Mouse (Mus musculus): ENCODE measurements around the gene Prpf8. TPM values are rescaled to one million over a fixed set of nuclear protein-coding genes. Genes with fewer than 3 reads are reported as not detected.

Prpf8 gene
- polyA plus RNA-seq (2012; rRNA removed; ENCODE audit: low replicate concordance) = 68.6 and 111 TPM in 2 replicates

DNA sequence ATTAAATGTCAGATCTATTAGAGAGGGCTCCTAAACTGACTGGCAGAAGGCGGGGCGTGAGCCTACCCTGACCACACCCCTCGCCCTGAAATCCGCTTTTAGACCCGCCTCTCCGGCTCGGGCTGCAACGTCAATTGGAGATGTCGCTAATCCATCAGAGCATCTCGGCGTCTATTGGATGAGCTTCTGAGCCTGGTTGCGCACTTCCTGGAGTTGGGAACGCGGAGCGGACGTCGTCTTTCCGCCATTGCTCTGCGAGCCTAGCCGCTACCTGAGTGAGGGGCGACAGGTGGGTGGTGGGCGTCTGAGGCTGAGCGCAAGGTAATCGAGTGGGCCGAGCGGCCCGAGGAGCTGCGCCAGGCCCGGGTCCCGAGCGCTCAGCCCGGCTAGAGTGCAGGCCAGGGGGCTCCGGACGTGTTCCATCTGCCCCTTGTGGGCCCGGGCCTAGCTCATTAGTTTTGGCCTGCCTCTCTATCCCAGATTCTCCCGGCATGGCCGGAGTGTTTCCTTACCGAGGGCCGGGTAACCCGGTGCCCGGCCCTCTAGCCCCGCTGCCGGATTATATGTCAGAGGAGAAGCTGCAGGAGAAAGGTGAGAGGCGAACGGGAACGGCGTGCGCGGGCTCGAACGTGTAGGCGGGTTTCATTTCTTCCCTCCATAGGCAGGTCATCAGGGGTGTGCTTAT is at the start of gene Prpf8:
TSS of gene Prpf8 (plus strand) at position 216 of the 685 bp plus-strand sequence.

DNA sequence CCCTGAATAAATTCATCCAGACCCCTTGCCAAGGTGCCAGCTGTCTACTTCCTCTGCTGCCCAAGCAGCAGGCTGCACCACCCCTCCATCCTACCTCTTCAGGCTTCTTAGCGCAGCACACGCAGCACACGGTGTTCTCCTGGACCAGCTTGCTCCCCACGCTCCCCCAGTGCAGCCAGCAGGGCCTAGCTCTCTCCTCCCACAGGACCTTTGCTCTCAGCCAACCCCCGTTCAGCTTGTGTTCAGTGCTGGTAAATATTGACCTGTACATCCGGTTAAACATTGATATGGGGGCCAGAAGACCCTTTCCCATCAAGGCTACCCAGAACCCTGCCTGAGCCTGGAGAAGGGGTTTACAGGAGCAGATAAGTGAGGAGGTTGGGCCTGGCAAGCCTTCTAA is 47.3 kb upstream of the Prpf8 start, which contains the start of gene Serpinf2:
TSS of gene Serpinf2 (minus strand) at position 229 of the 400 bp plus-strand sequence.

DNA sequence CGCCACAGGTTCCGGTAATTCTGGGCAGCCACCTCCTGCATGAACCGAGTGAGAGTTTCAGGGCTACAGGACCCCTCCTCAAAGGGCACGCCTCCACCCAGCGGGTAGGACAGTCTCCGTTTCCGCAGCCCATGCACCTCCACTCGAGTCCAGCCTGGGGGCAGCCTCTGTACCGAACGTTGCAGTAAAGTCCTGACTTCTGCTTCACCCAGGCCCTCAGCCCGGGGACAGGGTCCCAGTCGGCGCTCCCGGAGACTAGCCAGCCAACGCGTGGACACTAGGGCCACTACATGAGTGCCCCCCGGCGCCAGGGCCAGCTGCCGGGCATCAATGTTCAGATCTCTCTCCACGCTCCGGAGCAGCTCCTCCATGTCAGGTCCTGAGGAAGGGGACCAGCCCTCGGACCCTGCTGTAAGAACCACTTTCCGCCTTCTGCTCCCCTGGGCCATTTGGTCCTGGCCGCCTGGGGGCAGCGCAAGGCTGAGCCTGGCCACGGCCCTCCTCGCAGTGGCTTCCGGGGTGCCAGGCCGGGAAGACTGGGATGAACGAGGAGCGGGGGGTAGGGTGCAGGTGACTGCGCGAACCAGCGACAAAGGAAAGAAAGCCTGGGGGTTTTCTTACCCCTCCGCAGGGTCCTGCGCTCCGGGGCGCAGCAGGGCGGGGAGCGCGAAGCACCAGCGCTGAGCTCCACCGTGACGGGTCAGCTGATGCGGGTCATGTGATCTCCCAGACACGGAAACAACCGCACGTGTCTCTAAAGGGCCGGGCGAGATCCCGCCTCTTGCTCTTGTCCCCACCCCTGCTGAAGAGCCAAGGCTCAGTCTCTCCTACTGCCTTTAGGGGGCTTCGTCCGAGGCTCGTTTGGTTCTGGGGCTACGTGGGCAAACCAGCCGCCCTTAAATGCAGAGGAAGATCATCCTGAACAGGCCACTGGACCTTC is 32.4 kb upstream of the Prpf8 start, which contains the start of gene Wdr81:
TSS of gene Wdr81 (minus strand) at position 727 of the 940 bp plus-strand sequence.

DNA sequence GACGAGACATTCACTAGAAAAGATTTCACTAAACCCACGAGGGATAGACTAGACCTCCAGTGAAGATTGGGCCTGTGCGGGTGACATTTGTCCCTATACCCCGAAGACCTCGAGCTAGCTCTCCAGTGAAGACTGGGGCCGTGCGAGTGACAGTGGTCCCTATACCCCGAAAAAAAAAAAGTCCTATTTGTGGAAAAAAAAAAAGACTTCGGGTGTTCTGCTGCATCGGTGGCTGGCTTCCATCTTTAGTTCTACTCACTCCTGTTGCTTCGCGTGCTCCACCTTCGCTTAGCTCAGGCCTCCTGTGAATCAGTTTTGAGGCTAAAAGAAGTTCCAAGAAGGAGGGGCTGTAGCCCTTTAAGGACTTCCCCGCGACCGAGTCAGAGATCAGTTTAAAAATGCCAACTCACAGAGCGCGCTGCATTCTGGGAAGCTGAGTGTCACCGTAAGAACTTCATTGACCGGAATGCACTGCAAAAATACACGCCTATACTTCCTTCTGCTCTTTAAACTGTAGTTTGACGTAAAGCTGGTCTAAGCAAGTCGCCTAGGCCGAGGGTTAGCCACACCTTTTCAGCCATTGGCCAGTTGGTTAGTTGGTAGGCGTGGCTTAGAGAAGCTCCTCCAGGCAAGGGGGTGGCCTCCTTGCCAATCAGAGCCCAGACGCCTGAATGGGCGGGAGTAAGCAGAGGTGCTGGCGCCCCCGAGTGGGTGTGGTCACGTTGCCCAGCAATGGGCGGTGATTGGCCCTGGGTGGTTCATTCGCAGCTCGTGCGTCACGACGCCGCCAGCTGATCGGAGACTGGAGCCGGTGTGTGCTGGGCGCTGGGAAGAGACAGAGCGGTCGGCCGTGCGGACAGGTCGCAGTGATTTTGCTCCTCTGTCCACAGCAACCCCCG is 25.5 kb upstream of the Prpf8 start, which contains the start of gene Tlcd2:
TSS of gene Tlcd2 (plus strand) at position 872 of the 899 bp plus-strand sequence.

DNA sequence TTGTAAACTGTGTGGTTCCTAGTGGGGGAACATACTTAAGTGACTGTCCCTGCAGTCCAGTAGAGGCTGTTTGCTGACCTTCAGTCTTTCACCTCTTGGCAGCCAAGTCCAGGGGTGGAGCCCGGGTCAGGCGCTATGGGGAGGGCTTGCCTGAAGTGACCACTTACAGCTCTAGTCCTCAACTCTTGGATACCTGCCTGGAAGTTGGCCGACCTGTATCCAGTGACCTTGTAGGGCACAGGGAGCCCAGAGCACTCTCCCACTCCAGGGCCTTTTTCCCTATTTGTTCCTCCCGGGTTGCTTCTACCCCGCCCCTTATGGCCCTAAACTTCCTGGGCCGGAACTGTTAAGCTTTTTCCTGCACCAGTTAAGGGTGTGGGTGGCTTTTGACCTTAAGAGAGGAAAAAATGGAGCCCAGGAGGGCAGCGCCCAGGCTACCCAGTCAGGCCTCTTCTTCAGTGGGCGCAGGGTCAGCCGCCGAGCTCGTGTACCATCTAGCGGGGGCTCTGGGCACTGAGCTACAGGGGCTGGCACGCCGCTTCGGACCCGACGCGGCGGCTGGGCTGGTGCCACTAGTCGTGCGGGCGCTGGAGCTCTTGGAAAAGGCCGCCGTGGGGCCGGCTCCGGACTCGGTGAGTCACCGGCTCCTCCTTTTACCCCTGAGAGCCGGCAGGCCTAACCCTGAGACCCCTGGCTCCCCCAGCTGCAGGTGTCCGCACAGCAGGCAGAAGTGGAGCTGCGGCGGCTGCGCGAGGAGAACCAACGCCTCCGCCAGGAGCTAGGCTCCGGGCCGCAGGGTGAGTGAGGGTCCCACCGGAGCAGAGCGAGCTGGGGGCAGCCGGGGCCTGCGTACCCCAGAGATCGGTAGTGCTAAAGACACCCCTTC is 23.4 kb downstream of the Prpf8 start, which contains the start of gene Rilp:
TSS of gene Rilp (plus strand) at position 354 of the 886 bp plus-strand sequence.

DNA sequence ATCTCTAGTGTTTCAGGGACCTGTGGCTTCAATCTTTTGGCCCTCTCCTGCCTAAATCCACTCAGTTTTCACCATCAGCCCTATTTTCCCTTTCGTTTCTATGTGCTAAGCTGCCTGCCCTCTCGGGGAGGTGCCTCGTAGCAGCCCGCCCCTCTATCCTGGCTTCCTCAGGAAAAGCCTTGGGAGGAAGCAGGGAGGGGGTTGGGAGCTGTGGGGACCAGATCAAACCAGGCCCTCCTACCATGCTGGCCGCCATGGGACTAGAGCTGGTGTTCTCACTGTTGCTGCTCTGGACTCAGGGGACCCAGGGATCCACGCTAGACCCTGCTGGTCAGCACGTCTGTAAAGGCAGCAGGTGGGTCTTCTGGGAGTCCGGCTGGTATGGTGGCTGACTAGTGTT is 26.7 kb downstream of the Prpf8 start, which contains the start of gene Scarf1:
TSS of gene Scarf1 (plus strand) at position 205 of the 400 bp plus-strand sequence.

DNA sequence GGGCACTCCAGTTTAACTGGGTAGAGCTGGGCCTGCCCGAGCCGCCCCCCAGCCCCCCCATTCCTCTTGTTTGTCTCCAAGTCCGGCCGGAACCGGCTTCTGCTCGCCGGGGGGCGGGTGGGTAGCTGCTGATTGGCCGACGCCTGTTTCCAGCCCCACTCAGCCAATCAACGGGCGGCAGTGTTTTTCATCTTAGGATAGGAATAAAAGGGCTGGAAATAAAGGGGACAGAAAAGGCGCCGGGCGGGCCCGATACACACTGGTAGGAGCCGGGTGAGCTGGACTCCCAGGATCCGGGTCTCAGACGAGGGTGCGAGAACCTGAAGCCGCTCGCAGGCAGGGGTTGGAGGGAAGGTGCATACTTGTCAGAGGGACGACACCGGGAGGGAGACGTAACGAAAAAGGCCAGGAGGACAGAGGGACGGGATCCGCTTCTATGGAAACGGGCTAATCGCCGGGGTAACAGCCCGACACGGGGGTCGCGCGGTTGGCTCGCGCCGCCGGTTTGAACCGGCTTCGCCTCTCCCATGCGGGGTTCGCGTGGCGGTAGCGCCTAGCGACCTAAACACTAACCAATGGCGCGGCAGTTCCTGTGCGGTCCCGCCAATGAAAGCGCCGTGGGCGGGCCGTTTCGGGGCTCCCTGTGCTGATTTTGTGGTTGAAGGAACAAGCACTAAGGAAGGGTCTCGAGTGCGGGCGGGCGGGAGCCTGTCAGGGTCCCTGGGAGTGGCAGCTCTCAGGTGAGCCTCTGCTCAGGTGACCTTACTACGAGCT is 45.0 kb downstream of the Prpf8 start, which contains the start of gene Slc43a2:
TSS of gene Slc43a2 (plus strand) at position 226 of the 774 bp plus-strand sequence.

Other genes with a start within 250 kb of the Prpf8 start
- gene Rpa1, start 138.5 kb upstream of the Prpf8 start, polyA plus RNA-seq (2012; rRNA removed; ENCODE audit: low replicate concordance) = 15.8 and 22.2 TPM in 2 replicates
- gene Smyd4, start 138.4 kb upstream of the Prpf8 start, polyA plus RNA-seq (2012; rRNA removed; ENCODE audit: low replicate concordance) = 5.0 and 5.2 TPM in 2 replicates
- 737 and 913 TPM in 2 replicates for gene Serpinf1, start 64.1 kb upstream of the Prpf8 start, polyA plus RNA-seq (2012; rRNA removed; ENCODE audit: low replicate concordance)
- gene Serpinf2, start 47.2 kb upstream of the Prpf8 start, polyA plus RNA-seq (2012; rRNA removed; ENCODE audit: low replicate concordance) = 0.50 and 4.5 TPM in 2 replicates
- 18.9 and 37.8 TPM in 2 replicates for gene Wdr81, start 32.1 kb upstream of the Prpf8 start, polyA plus RNA-seq (2012; rRNA removed; ENCODE audit: low replicate concordance)
- 53.5 and 54.9 TPM in 2 replicates for gene Tlcd2, start 25.1 kb upstream of the Prpf8 start, polyA plus RNA-seq (2012; rRNA removed; ENCODE audit: low replicate concordance)
- 11.6 and 19.6 TPM in 2 replicates for gene Rilp, start 23.3 kb downstream of the Prpf8 start, polyA plus RNA-seq (2012; rRNA removed; ENCODE audit: low replicate concordance)
- 23.6 and 35.5 TPM in 2 replicates for gene Scarf1, start 26.7 kb downstream of the Prpf8 start, polyA plus RNA-seq (2012; rRNA removed; ENCODE audit: low replicate concordance)
- 47.2 and 65.6 TPM in 2 replicates for gene Slc43a2, start 44.9 kb downstream of the Prpf8 start, polyA plus RNA-seq (2012; rRNA removed; ENCODE audit: low replicate concordance)
- 52.6 and 82.6 TPM in 2 replicates for gene Pitpna, start 101.3 kb downstream of the Prpf8 start, polyA plus RNA-seq (2012; rRNA removed; ENCODE audit: low replicate concordance)
- gene Inpp5k, start 144.2 kb downstream of the Prpf8 start, polyA plus RNA-seq (2012; rRNA removed; ENCODE audit: low replicate concordance) = 53.0 and 107 TPM in 2 replicates
- 134 and 141 TPM in 2 replicates for gene Myo1c, start 163.7 kb downstream of the Prpf8 start, polyA plus RNA-seq (2012; rRNA removed; ENCODE audit: low replicate concordance)
- gene Crk, start 192.4 kb downstream of the Prpf8 start, polyA plus RNA-seq (2012; rRNA removed; ENCODE audit: low replicate concordance) = 37.2 and 132 TPM in 2 replicates
- 83.1 and 178 TPM in 2 replicates for gene Ywhae, start 246.1 kb downstream of the Prpf8 start, polyA plus RNA-seq (2012; rRNA removed; ENCODE audit: low replicate concordance)

Measured in mammary gland, adult 2 months (tissue).